Mouse (Mus musculus) kidney, postnatal 0 days (tissue): ENCODE results near the gene Trim11. TPM values are rescaled to one million over a fixed set of nuclear protein-coding genes. Genes with fewer than 3 reads are reported as not detected.

ENCODE experiments used
- ATAC-seq: fragments of 200-750 bp; cut with Nextera tagmentation; replicated peaks from 2 replicates; pipeline ENCODE4 v1.8.0; 2017; ENCODE audit warnings: low read depth, moderate number of reproducible peaks, moderate TSS enrichment, moderate library complexity; ENCODE audit not compliant: low FRiP score
- DNase-seq: peaks from one replicate; pipeline ENCODE4 v3.0.0-alpha.2; 2016; ENCODE audit warnings: low spot score
- H3K27ac ChIP-seq: fragments of 300-500 bp; sonication (generic); 2 replicates; pipeline ENCODE4 v1.5.1; 2014; ENCODE audit warnings: mild to moderate bottlenecking
- H3K27me3 ChIP-seq: fragments of 300-500 bp; sonication (generic); 2 replicates; pipeline ENCODE4 v1.6.1; 2014; ENCODE audit warnings: low read length, mixed read lengths; ENCODE audit not compliant: insufficient read depth
- H3K36me3 ChIP-seq: fragments of 300-500 bp; sonication (generic); 2 replicates; pipeline ENCODE4 v1.6.1; 2014; ENCODE audit warnings: low read length, mixed read lengths; ENCODE audit not compliant: insufficient read depth
- H3K4me1 ChIP-seq: fragments of 300-500 bp; sonication (generic); replicated peaks from 2 replicates; pipeline ENCODE4 v1.6.1; 2014; ENCODE audit warnings: antibody characterized with exemption, low read length, mixed read lengths; ENCODE audit not compliant: insufficient read depth
- H3K4me2 ChIP-seq: fragments of 300-500 bp; sonication (generic); 2 replicates; pipeline ENCODE4 v1.6.1; 2014; ENCODE audit warnings: mild to moderate bottlenecking, low read length, moderate library complexity, mixed read lengths
- H3K4me3 ChIP-seq: fragments of 300-500 bp; sonication (generic); replicated peaks from 2 replicates; pipeline ENCODE4 v1.5.1; 2014; ENCODE audit warnings: low read depth, low read length
- H3K9ac ChIP-seq: fragments of 300-500 bp; sonication (generic); 2 replicates; pipeline ENCODE4 v1.6.1; 2014; ENCODE audit warnings: low read depth, low read length
- H3K9me3 ChIP-seq: fragments of 300-500 bp; sonication (generic); replicated peaks from 2 replicates; pipeline ENCODE4 v1.6.1; 2016; ENCODE audit warnings: low read length, inconsistent platforms, mixed read lengths
- CTCF ChIP-seq: IDR thresholded peaks from 2 replicates; pipeline ENCODE4 v1.5.1; 2016; ENCODE audit warnings: antibody characterized with exemption, low read depth, mild to moderate bottlenecking, moderate library complexity
- WGBS: fragments of 180-500 bp; shearing (Covaris S2); extraction: QIAGEN DNeasy Blood & Tissue Kit; methylation state at CpG from one replicate; pipeline ENCODE4 v1.1.7; 2014; 5-methylcytosine and 5-hydroxymethylcytosine counted together
- polyA plus RNA-seq: library from polyadenylated mRNA; unstranded; fragments of >200 nt; fragmentation: Nextera tagmentation; extraction: Ambion mirVana; gene quantifications from 2 replicates; pipeline ENCODE4 v1.2.1, GENCODE M21; 2015

Trim11 gene
- polyA plus RNA-seq, 1 experiment from 2014 or later = 16.3 TPM

GRCm38 (mm10) chr11:58981541-58982447 lies 3.9 kb downstream of the Trim11 start:
- no peak overlapping the region for H3K4me3 ChIP-seq
- WGBS = 44% methylated on average over 14 of the region's 14 CpGs
- H3K36me3 ChIP-seq = peaks cover 22% of the 10 kb centered on the region
- peaks cover 24% of the 10 kb centered on the region; the same call in 1 of the 2 replicates for H3K4me1 ChIP-seq
- no peak for ATAC-seq
- no peaks in the 10 kb centered on the region for H3K27me3 ChIP-seq
- DNase-seq = peak; percentile 75
- TF ChIP-seq CTCF = peak; percentile 68
- no peak overlapping the region for H3K4me2 ChIP-seq
- no peaks in the 10 kb centered on the region for H3K9me3 ChIP-seq
- H3K9ac ChIP-seq = no peak overlapping the region
- H3K27ac ChIP-seq = no peak overlapping the region; the same call in 1 of the 2 replicates

- Histone ChIP-seq H3K4me1 (peaks cover 24% of the 10 kb centered on the region; the same call in 1 of the 2 replicates), H3K4me2 (no peak overlapping the region), H3K9ac (no peak overlapping the region), H3K36me3 (peaks cover 29% of the 10 kb centered on the region), H3K4me3 (no peak overlapping the region), H3K9me3 (no peaks in the 10 kb centered on the region), H3K27ac (no peak overlapping the region; the same call in 1 of the 2 replicates), H3K27me3 (no peaks in the 10 kb centered on the region)
- DNase-seq (no peak), ATAC-seq (no peak)
- TF ChIP-seq CTCF = no peak
- WGBS = 86% methylated on average over 18 of the region's 18 CpGs
Measured at GRCm38 (mm10) chr11:58982471-58983097, 4.7 kb downstream of the Trim11 start.

GRCm38 (mm10) chr11:58983691-58984341 lies 5.9 kb downstream of the Trim11 start:
- H3K9me3 ChIP-seq = no peaks in the 10 kb centered on the region
- peaks cover 22% of the 10 kb centered on the region; the same call in 1 of the 2 replicates for H3K4me1 ChIP-seq
- no peak overlapping the region for H3K9ac ChIP-seq
- no peak overlapping the region for H3K4me2 ChIP-seq
- 83% methylated on average over 6 of the region's 6 CpGs for WGBS
- DNase-seq (no peak), ATAC-seq (no peak)
- peaks cover 37% of the 10 kb centered on the region for H3K36me3 ChIP-seq
- no peaks in the 10 kb centered on the region for H3K27me3 ChIP-seq
- H3K27ac ChIP-seq = no peak overlapping the region
- no peak overlapping the region for H3K4me3 ChIP-seq
- no peak for TF ChIP-seq CTCF

GRCm38 (mm10) chr11:58984657-58985056 lies 6.8 kb downstream of the Trim11 start:
- peaks cover 45% of the 10 kb centered on the region for H3K36me3 ChIP-seq
- TF ChIP-seq CTCF = no peak
- H3K9ac ChIP-seq = no peak overlapping the region
- H3K9me3 ChIP-seq = no peaks in the 10 kb centered on the region
- H3K27ac ChIP-seq = no peak overlapping the region
- peaks cover 13% of the 10 kb centered on the region; the same call in 1 of the 2 replicates for H3K4me1 ChIP-seq
- no peak overlapping the region for H3K4me3 ChIP-seq
- WGBS = 95% methylated on average over 7 of the region's 7 CpGs
- H3K4me2 ChIP-seq = no peak overlapping the region
- DNase-seq = no peak
- no peaks in the 10 kb centered on the region for H3K27me3 ChIP-seq
- no peak for ATAC-seq

- Histone ChIP-seq H3K4me3 (no peak overlapping the region), H3K9me3 (no peaks in the 10 kb centered on the region), H3K4me2 (no peak overlapping the region), H3K27me3 (no peaks in the 10 kb centered on the region), H3K36me3 (peaks cover 52% of the 10 kb centered on the region), H3K9ac (no peak overlapping the region), H3K4me1 (0 out of 2 replicates have a peak, but pooled peaks cover 6% of the 10 kb centered on the region), H3K27ac (no peak overlapping the region)
- no peak for TF ChIP-seq CTCF
- no peak for ATAC-seq
- no peak for DNase-seq
- 83% methylated on average over 3 of the region's 3 CpGs for WGBS
Measured at GRCm38 (mm10) chr11:58985299-58985917, 7.5 kb downstream of the Trim11 start.
